Mouse (Mus musculus) liver, embryonic 11.5 days (tissue): ENCODE data around the gene Hivep3. TPM values are rescaled to one million over a fixed set of nuclear protein-coding genes. Genes with fewer than 3 reads are reported as not detected.

Experiments
- ATAC-seq: fragments of 200-750 bp; cut with Nextera tagmentation; replicated peaks from 2 replicates; pipeline ENCODE4 v1.8.0; 2017; ENCODE audit warnings: moderate number of reproducible peaks, mild to moderate bottlenecking, moderate TSS enrichment, moderate library complexity; ENCODE audit not compliant: low FRiP score
- DNase-seq: peaks from one replicate; pipeline ENCODE4 v3.0.0-alpha.2; 2017; ENCODE audit warnings: low spot score
- H3K27ac ChIP-seq: fragments of 300-500 bp; sonication (generic); 2 replicates; pipeline ENCODE4 v1.5.1; 2014; ENCODE audit warnings: mild to moderate bottlenecking, low read depth, low read length, control low read depth
- H3K27me3 ChIP-seq: fragments of 300-500 bp; sonication (generic); replicated peaks from 2 replicates; pipeline ENCODE4 v1.6.1; 2014; ENCODE audit warnings: low read length, mixed read lengths; ENCODE audit not compliant: control insufficient read depth, insufficient read depth
- H3K36me3 ChIP-seq: fragments of 300-500 bp; sonication (generic); 2 replicates; pipeline ENCODE4 v1.6.1; 2014; ENCODE audit warnings: mild to moderate bottlenecking, low read length, moderate library complexity, mixed read lengths; ENCODE audit not compliant: control insufficient read depth, insufficient read depth
- H3K4me1 ChIP-seq: fragments of 300-500 bp; sonication (generic); replicated peaks from 2 replicates; pipeline ENCODE4 v1.6.1; 2014; ENCODE audit warnings: low read length, mixed read lengths; ENCODE audit not compliant: control insufficient read depth, insufficient read depth
- H3K4me2 ChIP-seq: fragments of 300-500 bp; sonication (generic); 2 replicates; pipeline ENCODE4 v1.6.1; 2014; ENCODE audit warnings: mild to moderate bottlenecking, control low read depth, moderate library complexity
- H3K4me3 ChIP-seq: fragments of 300-500 bp; sonication (generic); 2 replicates; pipeline ENCODE4 v1.5.1; 2014; ENCODE audit warnings: low read depth, low read length, control low read depth
- H3K9ac ChIP-seq: fragments of 300-500 bp; sonication (generic); 2 replicates; pipeline ENCODE4 v1.6.1; 2014; ENCODE audit warnings: low read depth, low read length, control low read depth
- H3K9me3 ChIP-seq: fragments of 300-500 bp; sonication (generic); 2 replicates; pipeline ENCODE4 v1.6.1; 2016; ENCODE audit warnings: low read length, inconsistent platforms, mixed read lengths; ENCODE audit not compliant: control insufficient read depth
- whole genome bisulfite sequencing: fragments of 180-500 bp; shearing (Covaris S2); extraction: QIAGEN DNeasy Blood & Tissue Kit; methylation state at CpG from one replicate; pipeline ENCODE4 v1.1.7; 2014; 5-methylcytosine and 5-hydroxymethylcytosine counted together
- polyA plus RNA-seq: library from polyadenylated mRNA; unstranded; fragments of >200 nt; fragmentation: Nextera tagmentation; extraction: Ambion mirVana; gene quantifications from 2 replicates; pipeline ENCODE4 v1.2.1, GENCODE M21; 2014

Gene Hivep3
- polyA plus RNA-seq, 1 experiment from 2014 or later: 2.7 TPM

- Histone ChIP-seq H3K4me1 (0 out of 2 replicates have a peak, but pooled peaks cover 2% of the 10 kb centered on the region), H3K9me3 (no peaks in the 10 kb centered on the region), H3K9ac (no peak overlapping the region), H3K4me3 (no peak overlapping the region), H3K27ac (no peak overlapping the region), H3K4me2 (no peak overlapping the region), H3K36me3 (no peaks in the 10 kb centered on the region), H3K27me3 (no peaks in the 10 kb centered on the region; the same call in 1 of the 2 replicates)
- ATAC-seq (no peak), DNase-seq (no peak)
- 55% methylated on average over 2 of the region's 2 CpGs for WGBS
Observed at GRCm38 (mm10) chr4:119838308-119838707, 104.7 kb downstream of the Hivep3 start.

GRCm38 (mm10) chr4:119843294-119843693 is 109.7 kb downstream of the Hivep3 start:
- ATAC-seq (no peak), DNase-seq (no peak)
- Histone ChIP-seq H3K27ac (no peak overlapping the region), H3K27me3 (no peaks in the 10 kb centered on the region; the same call in 1 of the 2 replicates), H3K4me3 (no peak overlapping the region), H3K36me3 (no peaks in the 10 kb centered on the region), H3K9me3 (no peaks in the 10 kb centered on the region), H3K4me2 (no peak overlapping the region), H3K9ac (no peak overlapping the region), H3K4me1 (no peaks in the 10 kb centered on the region)
- 49% methylated on average over 3 of the region's 3 CpGs for WGBS

GRCm38 (mm10) chr4:119844267-119844666 is 110.7 kb downstream of the Hivep3 start:
- ATAC-seq: no peak
- no peaks in the 10 kb centered on the region; the same call in 1 of the 2 replicates for H3K27me3 ChIP-seq
- H3K4me3 ChIP-seq: no peak overlapping the region
- WGBS: 69% methylated on average over 3 of the region's 3 CpGs
- DNase-seq: no peak
- H3K36me3 ChIP-seq: no peaks in the 10 kb centered on the region
- no peak overlapping the region for H3K27ac ChIP-seq
- H3K4me1 ChIP-seq: no peaks in the 10 kb centered on the region
- no peak overlapping the region for H3K9ac ChIP-seq
- no peaks in the 10 kb centered on the region for H3K9me3 ChIP-seq
- no peak overlapping the region for H3K4me2 ChIP-seq

DNA sequence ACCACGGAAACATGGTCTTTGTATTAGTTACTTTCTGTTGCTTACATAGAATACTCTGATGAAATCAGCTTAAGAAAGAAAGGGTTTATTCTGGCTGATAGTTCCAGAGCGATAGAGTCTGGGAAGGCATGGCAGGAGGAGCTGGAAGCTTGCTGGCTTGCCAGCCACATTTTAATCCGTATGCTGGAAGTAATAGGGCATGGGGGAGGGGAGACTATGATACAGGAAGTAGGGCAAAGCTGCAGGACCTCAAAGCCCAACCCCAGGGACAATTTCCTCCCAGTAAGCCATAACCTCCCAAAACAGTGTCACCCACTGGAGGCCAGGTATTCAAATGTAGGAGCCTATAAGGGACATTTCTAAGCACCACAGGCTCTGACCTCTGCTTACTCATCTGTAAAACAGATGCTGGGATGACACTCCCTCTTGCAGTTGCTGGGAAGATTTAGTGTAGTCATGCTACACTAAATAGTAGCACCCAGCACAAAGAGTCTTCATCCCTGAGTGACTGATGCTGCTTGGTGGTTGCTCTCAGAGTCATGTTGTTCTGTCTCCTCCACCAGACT is 112.1 kb downstream of the Hivep3 start:
- H3K9ac ChIP-seq: no peak overlapping the region
- H3K27me3 ChIP-seq: no peaks in the 10 kb centered on the region; the same call in 1 of the 2 replicates
- DNase-seq: no peak
- 67% methylated on average over 3 of the region's 3 CpGs for WGBS
- no peaks in the 10 kb centered on the region for H3K4me1 ChIP-seq
- no peak overlapping the region for H3K27ac ChIP-seq
- no peaks in the 10 kb centered on the region for H3K9me3 ChIP-seq
- no peaks in the 10 kb centered on the region for H3K36me3 ChIP-seq
- no peak overlapping the region for H3K4me2 ChIP-seq
- no peak for ATAC-seq
- no peak overlapping the region for H3K4me3 ChIP-seq

- Histone ChIP-seq H3K4me2 (no peak overlapping the region), H3K9me3 (no peaks in the 10 kb centered on the region), H3K9ac (no peak overlapping the region), H3K27me3 (no peaks in the 10 kb centered on the region), H3K27ac (no peak overlapping the region), H3K36me3 (no peaks in the 10 kb centered on the region), H3K4me3 (no peak overlapping the region), H3K4me1 (no peaks in the 10 kb centered on the region; the same call in 1 of the 2 replicates)
- 74% methylated on average over 8 of the region's 8 CpGs for WGBS
- DNase-seq: no peak
- no peak for ATAC-seq
Observed at GRCm38 (mm10) chr4:119852483-119852882, 118.9 kb downstream of the Hivep3 start.

GRCm38 (mm10) chr4:119854307-119855144 is 120.9 kb downstream of the Hivep3 start:
- no peak overlapping the region for H3K27ac ChIP-seq
- no peak overlapping the region for H3K4me2 ChIP-seq
- H3K9me3 ChIP-seq: no peaks in the 10 kb centered on the region
- no peaks in the 10 kb centered on the region; the same call in 1 of the 2 replicates for H3K4me1 ChIP-seq
- H3K27me3 ChIP-seq: no peaks in the 10 kb centered on the region
- H3K4me3 ChIP-seq: no peak overlapping the region
- no peak overlapping the region for H3K9ac ChIP-seq
- ATAC-seq (no peak), DNase-seq (no peak)
- H3K36me3 ChIP-seq: no peaks in the 10 kb centered on the region
- 84% methylated on average over 9 of the region's 9 CpGs for WGBS

- ATAC-seq: no peak
- Histone ChIP-seq H3K4me3 (no peak overlapping the region), H3K9ac (no peak overlapping the region), H3K4me1 (no peaks in the 10 kb centered on the region), H3K4me2 (no peak overlapping the region), H3K36me3 (no peaks in the 10 kb centered on the region), H3K27ac (no peak overlapping the region), H3K9me3 (no peaks in the 10 kb centered on the region), H3K27me3 (no peaks in the 10 kb centered on the region)
- WGBS: 53% methylated on average over 4 of the region's 4 CpGs
- DNase-seq: no peak
Observed at GRCm38 (mm10) chr4:119859454-119859853, 125.9 kb downstream of the Hivep3 start.

DNA sequence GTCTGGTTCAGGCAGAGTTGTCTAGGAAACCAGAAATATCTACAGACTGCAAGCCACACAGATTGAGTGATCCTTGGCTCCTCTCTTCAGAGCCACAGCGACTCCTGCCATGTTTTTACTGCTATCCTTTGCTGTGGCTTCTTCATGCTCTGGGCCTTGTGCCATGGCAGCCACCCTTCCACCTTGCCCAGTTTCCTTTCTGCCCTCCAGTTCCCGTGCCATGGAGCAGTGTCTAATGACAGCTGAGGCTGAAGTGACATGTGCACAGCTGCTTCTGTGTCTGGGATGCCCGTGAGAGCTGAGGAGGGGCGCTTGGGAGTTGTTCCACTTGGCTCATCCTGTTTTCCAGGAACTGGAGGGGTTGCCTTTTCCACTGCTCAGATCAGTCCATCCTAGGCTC is 127.4 kb downstream of the Hivep3 start:
- DNase-seq (no peak), ATAC-seq (no peak)
- Histone ChIP-seq H3K36me3 (no peaks in the 10 kb centered on the region), H3K4me1 (no peaks in the 10 kb centered on the region), H3K27me3 (no peaks in the 10 kb centered on the region), H3K27ac (no peak overlapping the region), H3K9ac (no peak overlapping the region), H3K9me3 (no peaks in the 10 kb centered on the region), H3K4me2 (no peak overlapping the region), H3K4me3 (no peak overlapping the region)
- WGBS: 73% methylated on average over 4 of the region's 4 CpGs
